Mouse (Mus musculus) embryonic fibroblast, embryonic 13.5 days (primary cell): ENCODE measurements around the gene Adk.

Experiments
- CTCF ChIP-seq: IDR thresholded peaks from 2 replicates; pipeline ENCODE4 v1.5.1; 2011; ENCODE audit warnings: mild to moderate bottlenecking, control low read depth, low read length, moderate library complexity, borderline replicate concordance; ENCODE audit not compliant: insufficient read depth
- POLR2A ChIP-seq: IDR thresholded peaks from 2 replicates; pipeline ENCODE4 v1.6.1; 2011; ENCODE audit warnings: low read depth, mild to moderate bottlenecking, control low read depth, low read length, moderate library complexity

- TF ChIP-seq CTCF (no peak), POLR2A (no peak)
Measured at GRCm38 (mm10) chr14:21383701-21384428, 331.5 kb downstream of the Adk start.
